Mouse (Mus musculus) brain, embryonic 14.5 days (tissue): ENCODE measurements around the gene Ciart.

Experiments used
- CTCF ChIP-seq: fragments of 200-500 bp; IDR thresholded peaks from 2 replicates; pipeline ENCODE4 v1.5.1; 2012; ENCODE audit warnings: inconsistent platforms, mild to moderate bottlenecking, moderate library complexity, borderline replicate concordance; ENCODE audit not compliant: insufficient read depth, insufficient read length; ENCODE audit errors: extremely low read depth
- POLR2A ChIP-seq: fragments of 200-500 bp; IDR thresholded peaks from 2 replicates; pipeline ENCODE4 v1.6.1; 2012; ENCODE audit warnings: mild to moderate bottlenecking, inconsistent platforms, borderline replicate concordance; ENCODE audit not compliant: poor library complexity, insufficient read depth, insufficient read length, severe bottlenecking; ENCODE audit errors: extremely low read depth

DNA sequence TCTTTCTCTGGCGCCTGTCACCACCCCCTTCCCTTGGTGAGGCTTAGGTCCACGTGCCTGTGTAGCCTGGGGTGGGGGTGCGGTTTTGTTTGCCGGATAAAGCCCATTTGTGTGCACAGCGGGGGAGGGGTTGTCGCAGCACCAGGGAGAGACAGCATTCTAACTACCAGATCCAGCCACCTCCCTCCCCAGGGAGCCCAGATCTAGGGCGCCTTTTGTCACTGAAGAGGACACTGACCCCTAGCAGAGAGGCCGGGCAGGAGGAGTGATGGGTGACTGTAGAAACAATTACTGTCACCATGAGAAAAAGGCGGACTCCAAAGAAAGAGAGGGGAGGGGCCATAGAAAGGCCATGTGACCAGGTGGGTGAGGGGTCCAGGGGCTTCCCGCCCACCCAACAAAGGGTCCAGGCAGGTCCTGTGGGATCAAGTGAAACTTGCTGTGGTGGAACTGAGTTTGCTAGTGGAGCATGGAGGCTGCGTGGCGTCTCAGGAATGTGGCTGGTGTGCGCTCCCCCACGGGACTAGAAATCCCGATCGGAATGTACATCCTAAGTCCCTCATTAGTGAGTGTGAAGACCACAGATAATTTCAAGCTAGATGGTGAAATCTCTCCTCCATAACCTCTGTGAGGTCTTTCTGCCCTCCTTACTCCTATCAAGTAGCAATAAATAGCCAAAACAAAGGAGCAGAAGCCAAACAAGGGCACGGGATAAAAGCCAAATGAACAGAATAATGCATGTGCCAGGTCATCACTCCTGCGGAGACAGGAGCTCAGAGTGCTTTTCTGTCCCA, 23.3 kb upstream of the Ciart start:
- TF ChIP-seq POLR2A (no peak), CTCF (no peak)
